ENCODE assay signal across 8 mouse cellular contexts in the genomic region with DNA sequence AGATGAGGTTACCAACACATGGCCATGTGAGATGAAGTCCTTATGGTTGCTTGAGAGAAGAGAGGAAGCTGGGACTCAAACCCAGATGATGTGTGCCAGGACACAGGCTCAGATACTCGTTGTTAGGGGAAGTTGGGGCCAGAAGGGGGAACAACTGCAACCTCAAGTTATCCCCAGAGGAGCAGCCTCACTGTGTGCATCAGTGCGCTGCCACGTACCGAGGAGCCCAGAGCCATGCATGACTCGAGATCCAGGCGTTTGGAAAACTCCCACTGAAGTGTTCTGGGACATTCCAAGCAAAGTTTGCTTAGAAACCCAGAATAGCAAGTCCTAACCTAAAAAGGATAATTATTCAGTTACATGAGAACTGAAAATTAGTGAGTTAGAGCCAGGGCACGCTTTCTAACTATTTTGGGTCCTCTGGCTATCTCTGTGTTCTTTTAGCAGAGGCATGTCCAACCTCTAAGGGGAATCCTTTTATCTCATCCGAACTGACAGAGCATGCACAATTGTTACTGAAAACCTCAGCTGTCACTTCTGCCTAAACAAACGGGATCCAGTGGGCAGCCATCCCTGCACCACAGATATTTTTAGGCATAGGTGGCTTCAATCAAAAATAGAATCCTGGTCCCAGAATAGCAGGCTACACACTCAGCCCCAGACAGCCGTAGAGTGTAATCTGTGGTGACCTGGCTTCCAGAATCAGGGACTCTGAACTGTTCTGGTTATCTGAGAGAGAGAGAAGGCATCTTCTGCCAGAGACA. TPM values are rescaled to one million over a fixed set of nuclear protein-coding genes. Genes with fewer than 3 reads are reported as not detected.
DNase-seq lines count a peak whose midpoint lies in the region; ATAC-seq and TF ChIP-seq lines count a peak whose summit lies in the region.
"Had no signal": no experiment of that assay in that cellular context is flagged by ENCODE, and none has a peak within 500 bp of the region (broad histone marks: within the 10 kb centered on the region; RNA-seq: fewer than 3 reads in every experiment).

No protein-coding gene starts in this region.

- no peak for TF ChIP-seq POLR2A in lung, adult 2 months (IDR thresholded peaks at IDR 0.05; ENCODE audit: borderline replicate concordance, extremely low read depth, low read depth, low read length)
- TF ChIP-seq POLR2A in thymus, adult 2 months (IDR thresholded peaks at IDR 0.05; ENCODE audit: control insufficient read depth, extremely low read depth, insufficient read depth, low read length, poor library complexity), result no peak

- no peak overlapping the region for H3K9ac ChIP-seq in lung, postnatal 0 days (replicated peaks; ENCODE audit: low read depth)
- no peak overlapping the region for H3K9ac ChIP-seq in stomach, embryonic 15.5 days

- no peak for DNase-seq in lung, postnatal 0 days (ENCODE audit: low spot score)
- DNase-seq in lung, adult 2 months, result no peak
- DNase-seq in gastrocnemius, postnatal 14 days, result peak; percentile 26
- DNase-seq in neural tube, embryonic 10.5 days (ENCODE audit: extremely low spot score, low spot score), result no peak
- no peak for DNase-seq in thymus, adult 2 months
- DNase-seq: thymus, postnatal 4 days had no signal

- 41% methylated on average over 10 of the region's 10 CpGs for WGBS in lung, postnatal 0 days
- 37% methylated on average over 10 of the region's 10 CpGs for WGBS in lung, adult 2 months
- WGBS in stomach, embryonic 15.5 days, result 47% methylated on average over 10 of the region's 10 CpGs
- 45% methylated on average over 10 of the region's 10 CpGs for WGBS in thymus, adult 2 months

- TF ChIP-seq EP300 in lung, postnatal 0 days (IDR thresholded peaks at IDR 0.05), result no peak

- ATAC-seq in lung, postnatal 0 days, result peak; percentile 37; the same call in 1 of the 2 replicates
- peak; percentile 78 to 80 for ATAC-seq in hematopoietic stem cell, adult 5-6 weeks (replicated peaks in 1 of 2; ENCODE audit: insufficient read depth in 1 of 2, low FRiP score in 2 of 2, low TSS enrichment in 1 of 2, low read depth in 1 of 2, poor library complexity in 2 of 2, severe bottlenecking in 2 of 2)
- ATAC-seq in stomach, embryonic 15.5 days (ENCODE audit: insufficient read depth, low FRiP score, low read depth), result no peak

- intact Hi-C loops in gastrocnemius, postnatal 14 days (cut with DNase I; ENCODE audit: low total_unique reads), result loop anchor here (5.0 kb wide), 1 partner anchor 34 kb away; no protein-coding TSS in a partner anchor

- no peak overlapping the region for H3K27ac ChIP-seq in lung, postnatal 0 days (ENCODE audit: low read length)
- peak overlapping the region; percentile 4; the same call in 1 of the 2 replicates for H3K27ac ChIP-seq in stomach, embryonic 15.5 days
- no peak overlapping the region for H3K27ac ChIP-seq in thymus, adult 2 months (ENCODE audit: control insufficient read depth, insufficient read depth, low read length)

- H3K4me1 ChIP-seq in lung, postnatal 0 days (ENCODE audit: insufficient read depth, low read depth, low read length), result no peaks in the 10 kb centered on the region
- H3K4me1 ChIP-seq in lung, adult 2 months (ENCODE audit: control insufficient read depth, insufficient read depth, low read length), result peaks cover 9% of the 10 kb centered on the region; the same call in 1 of the 2 replicates
- H3K4me1 ChIP-seq in stomach, embryonic 15.5 days, result no peaks in the 10 kb centered on the region
- H3K4me1 ChIP-seq in thymus, adult 2 months (replicated peaks; ENCODE audit: control insufficient read depth, insufficient read depth, low read length), result peaks cover 22% of the 10 kb centered on the region

- H3K27me3 ChIP-seq in lung, postnatal 0 days (replicated peaks; ENCODE audit: insufficient read depth, low read length), result no peaks in the 10 kb centered on the region
- H3K27me3 ChIP-seq in stomach, embryonic 15.5 days (replicated peaks), result no peaks in the 10 kb centered on the region
- no peaks in the 10 kb centered on the region for H3K27me3 ChIP-seq in thymus, adult 2 months (ENCODE audit: control insufficient read depth, insufficient read depth, low read length)

- no peaks in the 10 kb centered on the region for H3K9me3 ChIP-seq in lung, postnatal 0 days (ENCODE audit: low read length)
- no peaks in the 10 kb centered on the region for H3K9me3 ChIP-seq in stomach, embryonic 15.5 days

- TF ChIP-seq CTCF in lung, postnatal 0 days (IDR thresholded peaks at IDR 0.05), result no peak
- no peak for TF ChIP-seq CTCF in lung, adult 2 months (IDR thresholded peaks at IDR 0.05; ENCODE audit: insufficient read depth, low read length)
- no peak for TF ChIP-seq CTCF in thymus, adult 2 months (IDR thresholded peaks at IDR 0.05; ENCODE audit: borderline replicate concordance, control insufficient read depth, extremely low read depth, insufficient read depth, low read length, poor library complexity)

- no peak overlapping the region for H3K4me3 ChIP-seq in lung, postnatal 0 days (ENCODE audit: low read depth, low read length)
- no peak overlapping the region for H3K4me3 ChIP-seq in lung, adult 2 months (replicated peaks; ENCODE audit: extremely low read depth, low read depth, low read length)
- H3K4me3 ChIP-seq in stomach, embryonic 15.5 days (replicated peaks), result no peak overlapping the region
- no peak overlapping the region for H3K4me3 ChIP-seq in thymus, adult 2 months (ENCODE audit: control insufficient read depth, insufficient read depth, low read length)

- no peaks in the 10 kb centered on the region for H3K36me3 ChIP-seq in lung, postnatal 0 days (ENCODE audit: insufficient read depth, low read length)
- H3K36me3 ChIP-seq in stomach, embryonic 15.5 days, result no peaks in the 10 kb centered on the region
- peaks cover 3% of the 10 kb centered on the region; the same call in 1 of the 2 replicates for H3K36me3 ChIP-seq in thymus, adult 2 months (ENCODE audit: control insufficient read depth, insufficient read depth, low read length)

- H3K4me2 ChIP-seq in lung, postnatal 0 days (replicated peaks; ENCODE audit: low read depth, low read length), result no peak overlapping the region
- H3K4me2 ChIP-seq in stomach, embryonic 15.5 days, result no peak overlapping the region

RNA-seq across cellular contexts. Expression of gene Ube2f, which starts 33.4 kb away (rescaled TPM):
- 55.5 and 58.3 TPM in 2 replicates for polyA plus RNA-seq in lung, postnatal 0 days (2015; fragmentation: Nextera tagmentation; extraction: Ambion mirVana)
- 21.7 and 29.8 TPM in 2 replicates for polyA plus RNA-seq in lung, adult 2 months (2012; rRNA removed)
- 10 to 100 TPM; 55.9 to 59.7 TPM for total RNA-seq in gastrocnemius, postnatal 14 days (2021)
- total RNA-seq in hematopoietic stem cell, adult 5-6 weeks (2017), result 40.9 and 43.0 TPM in 2 replicates
- 66.9 and 68.8 TPM in 2 replicates for polyA plus RNA-seq in stomach, embryonic 15.5 days (2015; fragmentation: Nextera tagmentation; extraction: Ambion mirVana)
- 32.5 and 36.7 TPM in 2 replicates for polyA plus RNA-seq in thymus, adult 2 months (2012; rRNA removed)

RNA-seq across cellular contexts. Expression of gene Ramp1, which starts 37.1 kb away (rescaled TPM):
- polyA plus RNA-seq in lung, postnatal 0 days (2015; fragmentation: Nextera tagmentation; extraction: Ambion mirVana), result 33.8 and 49.4 TPM in 2 replicates
- 35.7 and 37.7 TPM in 2 replicates for polyA plus RNA-seq in lung, adult 2 months (2012; rRNA removed)
- total RNA-seq in gastrocnemius, postnatal 14 days (2021), result 10 to 100 TPM; 28.5 to 29.4 TPM
- total RNA-seq in hematopoietic stem cell, adult 5-6 weeks (2017), result 138 and 151 TPM in 2 replicates
- polyA plus RNA-seq in stomach, embryonic 15.5 days (2015; fragmentation: Nextera tagmentation; extraction: Ambion mirVana), result 4.6 and 5.9 TPM in 2 replicates
- polyA plus RNA-seq in thymus, adult 2 months (2012; rRNA removed), result 261 and 288 TPM in 2 replicates
